Mouse (Mus musculus) kidney, postnatal 0 days (tissue): Measurements from ENCODE around the gene Borcs7. TPM values are rescaled to one million over a fixed set of nuclear protein-coding genes. Genes with fewer than 3 reads are reported as not detected.
A peak's percentile ranks its signal among the peaks of the same experiment; 100 is the strongest.

Experiments
- ATAC-seq: fragments of 200-750 bp; cut with Nextera tagmentation; replicated peaks from 2 replicates; pipeline ENCODE4 v1.8.0; 2017; ENCODE audit warnings: low read depth, moderate number of reproducible peaks, moderate TSS enrichment, moderate library complexity; ENCODE audit not compliant: low FRiP score
- DNase-seq: peaks from one replicate; pipeline ENCODE4 v3.0.0-alpha.2; 2016; ENCODE audit warnings: low spot score
- H3K27ac ChIP-seq: fragments of 300-500 bp; sonication (generic); 2 replicates; pipeline ENCODE4 v1.5.1; 2014; ENCODE audit warnings: mild to moderate bottlenecking
- H3K27me3 ChIP-seq: fragments of 300-500 bp; sonication (generic); 2 replicates; pipeline ENCODE4 v1.6.1; 2014; ENCODE audit warnings: low read length, mixed read lengths; ENCODE audit not compliant: insufficient read depth
- H3K36me3 ChIP-seq: fragments of 300-500 bp; sonication (generic); 2 replicates; pipeline ENCODE4 v1.6.1; 2014; ENCODE audit warnings: low read length, mixed read lengths; ENCODE audit not compliant: insufficient read depth
- H3K4me1 ChIP-seq: fragments of 300-500 bp; sonication (generic); replicated peaks from 2 replicates; pipeline ENCODE4 v1.6.1; 2014; ENCODE audit warnings: antibody characterized with exemption, low read length, mixed read lengths; ENCODE audit not compliant: insufficient read depth
- H3K4me2 ChIP-seq: fragments of 300-500 bp; sonication (generic); 2 replicates; pipeline ENCODE4 v1.6.1; 2014; ENCODE audit warnings: mild to moderate bottlenecking, low read length, moderate library complexity, mixed read lengths
- H3K4me3 ChIP-seq: fragments of 300-500 bp; sonication (generic); replicated peaks from 2 replicates; pipeline ENCODE4 v1.5.1; 2014; ENCODE audit warnings: low read depth, low read length
- H3K9ac ChIP-seq: fragments of 300-500 bp; sonication (generic); 2 replicates; pipeline ENCODE4 v1.6.1; 2014; ENCODE audit warnings: low read depth, low read length
- H3K9me3 ChIP-seq: fragments of 300-500 bp; sonication (generic); replicated peaks from 2 replicates; pipeline ENCODE4 v1.6.1; 2016; ENCODE audit warnings: low read length, inconsistent platforms, mixed read lengths
- CTCF ChIP-seq: IDR thresholded peaks from 2 replicates; pipeline ENCODE4 v1.5.1; 2016; ENCODE audit warnings: antibody characterized with exemption, low read depth, mild to moderate bottlenecking, moderate library complexity
- WGBS: fragments of 180-500 bp; shearing (Covaris S2); extraction: QIAGEN DNeasy Blood & Tissue Kit; methylation state at CpG from one replicate; pipeline ENCODE4 v1.1.7; 2014; 5-methylcytosine and 5-hydroxymethylcytosine counted together
- polyA plus RNA-seq: library from polyadenylated mRNA; unstranded; fragments of >200 nt; fragmentation: Nextera tagmentation; extraction: Ambion mirVana; gene quantifications from 2 replicates; pipeline ENCODE4 v1.2.1, GENCODE M21; 2015

Borcs7 gene
- polyA plus RNA-seq, 1 experiment from 2014 or later, result 21.3 TPM

DNA sequence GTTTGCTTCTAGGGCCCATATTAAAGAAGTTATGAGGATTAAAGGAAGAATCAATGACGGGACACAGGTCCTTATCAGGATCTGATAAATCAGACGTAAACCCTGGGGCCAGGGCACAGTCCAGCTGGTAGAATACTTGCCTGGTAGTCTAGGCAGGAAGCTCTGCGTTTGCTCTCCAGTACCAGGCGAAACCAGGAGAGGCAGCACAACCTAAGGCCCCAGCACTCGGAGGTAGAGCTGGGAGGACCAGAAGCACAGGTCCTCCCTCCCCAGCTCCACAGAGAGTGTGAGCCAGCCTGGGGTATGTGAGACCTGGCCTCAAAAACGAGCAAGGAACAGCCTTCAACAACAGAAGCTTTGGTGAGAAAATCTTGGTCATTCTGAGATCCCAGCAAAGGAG lies 51.9 kb downstream of the Borcs7 start:
- Histone ChIP-seq H3K36me3 (no peaks in the 10 kb centered on the region), H3K4me3 (no peak overlapping the region), H3K4me1 (no peaks in the 10 kb centered on the region), H3K27me3 (no peaks in the 10 kb centered on the region), H3K27ac (no peak overlapping the region), H3K4me2 (no peak overlapping the region), H3K9me3 (no peaks in the 10 kb centered on the region), H3K9ac (no peak overlapping the region)
- no peak for ATAC-seq
- DNase-seq, result no peak
- TF ChIP-seq CTCF, result peak; percentile 15; the same call in 1 of the 2 replicates
- WGBS, result 43% methylated on average over 6 of the region's 6 CpGs

DNA sequence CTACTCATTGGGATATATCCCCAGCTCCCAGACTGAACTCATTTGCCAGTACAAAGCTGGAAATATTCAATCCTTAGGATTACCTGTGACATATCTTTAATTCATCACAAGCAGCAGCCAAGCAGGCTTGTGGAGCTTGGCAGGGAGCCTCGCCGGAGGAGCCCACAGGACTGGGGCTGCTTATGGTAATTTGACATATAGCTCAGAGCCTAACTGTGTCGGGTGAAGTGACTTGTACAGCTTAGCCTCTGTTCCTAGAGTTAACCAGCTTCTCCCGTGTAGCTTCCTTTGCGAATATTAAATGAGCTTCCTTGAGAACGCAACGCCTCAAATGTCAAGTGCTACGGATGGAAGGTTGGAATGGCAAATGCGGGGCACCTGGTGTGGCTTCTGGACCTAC lies 55.0 kb downstream of the Borcs7 start:
- no peak for ATAC-seq
- DNase-seq, result no peak
- no peaks in the 10 kb centered on the region for H3K27me3 ChIP-seq
- H3K4me2 ChIP-seq, result no peak overlapping the region
- no peaks in the 10 kb centered on the region for H3K36me3 ChIP-seq
- no peaks in the 10 kb centered on the region for H3K4me1 ChIP-seq
- no peaks in the 10 kb centered on the region for H3K9me3 ChIP-seq
- H3K27ac ChIP-seq, result no peak overlapping the region
- no peak overlapping the region for H3K4me3 ChIP-seq
- 63% methylated on average over 9 of the region's 9 CpGs for WGBS
- no peak for TF ChIP-seq CTCF
- H3K9ac ChIP-seq, result no peak overlapping the region

GRCm38 (mm10) chr19:46747799-46748198 lies 58.1 kb downstream of the Borcs7 start:
- no peaks in the 10 kb centered on the region for H3K36me3 ChIP-seq
- no peak for ATAC-seq
- H3K9me3 ChIP-seq, result no peaks in the 10 kb centered on the region
- H3K27ac ChIP-seq, result no peak overlapping the region
- DNase-seq, result no peak
- WGBS, result 86% methylated on average over 3 of the region's 3 CpGs
- no peaks in the 10 kb centered on the region for H3K4me1 ChIP-seq
- no peak overlapping the region for H3K9ac ChIP-seq
- H3K4me2 ChIP-seq, result no peak overlapping the region
- H3K27me3 ChIP-seq, result no peaks in the 10 kb centered on the region
- H3K4me3 ChIP-seq, result no peak overlapping the region
- no peak for TF ChIP-seq CTCF

GRCm38 (mm10) chr19:46752235-46752634 lies 62.5 kb downstream of the Borcs7 start:
- Histone ChIP-seq H3K27me3 (no peaks in the 10 kb centered on the region), H3K4me3 (no peak overlapping the region), H3K9ac (no peak overlapping the region), H3K36me3 (no peaks in the 10 kb centered on the region), H3K4me2 (no peak overlapping the region), H3K4me1 (no peaks in the 10 kb centered on the region), H3K27ac (no peak overlapping the region), H3K9me3 (no peaks in the 10 kb centered on the region)
- ATAC-seq, result no peak
- DNase-seq, result no peak
- 88% methylated on average over 5 of the region's 5 CpGs for WGBS
- TF ChIP-seq CTCF, result no peak

Other genes with a start within 250 kb of the Borcs7 start
- 27.8 and 30.5 TPM in 2 replicates for gene Trim8, start 188.2 kb upstream of the Borcs7 start, polyA plus RNA-seq
- gene Arl3, start 116.7 kb upstream of the Borcs7 start, polyA plus RNA-seq, result 96.6 and 105 TPM in 2 replicates
- 47.1 and 50.0 TPM in 2 replicates for gene Sfxn2, start 116.5 kb upstream of the Borcs7 start, polyA plus RNA-seq
- gene Wbp1l, start 90.8 kb upstream of the Borcs7 start, polyA plus RNA-seq, result 35.6 and 39.9 TPM in 2 replicates
- gene Cyp17a1, start 16.7 kb upstream of the Borcs7 start, polyA plus RNA-seq, result not detected in 2 replicates
- gene As3mt, start 17.6 kb downstream of the Borcs7 start, polyA plus RNA-seq, result 59.4 and 65.0 TPM in 2 replicates
- 11.0 and 12.0 TPM in 2 replicates for gene Cnnm2, start 71.7 kb downstream of the Borcs7 start, polyA plus RNA-seq